Mouse (Mus musculus) Muller cell, postnatal 12 days (primary cell): ENCODE measurements around the gene Pdzd7.

ENCODE experiments used
- DNase-seq: peaks from one replicate; pipeline ENCODE4 v3.0.0-alpha.2; 2015; ENCODE audit errors: inconsistent ontology term

Gene Pdzd7

DNA sequence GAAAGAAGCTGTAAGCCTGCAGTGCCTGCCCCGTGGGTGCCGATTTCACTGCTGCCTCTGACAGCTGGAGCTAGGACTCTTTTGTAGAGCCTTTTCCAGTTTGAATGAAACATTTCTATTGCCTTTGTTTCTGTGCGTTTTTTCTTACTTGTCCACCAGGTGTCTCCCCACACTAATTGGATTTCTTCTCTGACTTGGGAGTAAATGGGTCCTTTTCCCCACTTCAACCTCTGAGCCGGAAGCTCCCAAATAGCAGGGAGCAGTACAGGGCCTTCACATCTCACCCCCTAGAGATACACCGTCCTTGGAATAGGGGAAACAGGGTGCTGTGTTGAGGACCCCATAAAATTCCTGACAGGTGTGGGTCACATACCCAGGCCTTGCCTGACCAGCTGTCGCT is 32.9 kb downstream of the Pdzd7 start:
- DNase-seq, result no peak

DNA sequence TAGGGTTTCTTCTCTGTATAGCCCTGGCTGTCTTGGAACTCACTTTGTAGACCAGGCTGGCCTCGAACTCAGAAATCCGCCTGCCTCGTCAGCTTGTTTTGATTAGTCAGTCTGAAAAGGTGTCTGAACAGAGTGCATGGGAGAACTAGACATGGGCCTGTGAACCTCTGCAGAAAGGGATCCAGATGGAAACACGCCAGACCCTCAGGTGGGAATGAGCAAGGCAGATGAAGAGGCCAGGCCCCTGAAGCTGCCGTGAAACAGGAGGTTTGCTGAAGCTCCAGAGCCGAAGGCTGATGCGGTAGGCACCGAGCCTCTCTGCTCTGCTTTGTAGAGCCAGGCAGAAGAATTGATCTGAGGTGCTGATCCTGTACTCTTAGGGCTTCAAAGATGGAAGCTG is 33.3 kb downstream of the Pdzd7 start:
- no peak for DNase-seq

DNA sequence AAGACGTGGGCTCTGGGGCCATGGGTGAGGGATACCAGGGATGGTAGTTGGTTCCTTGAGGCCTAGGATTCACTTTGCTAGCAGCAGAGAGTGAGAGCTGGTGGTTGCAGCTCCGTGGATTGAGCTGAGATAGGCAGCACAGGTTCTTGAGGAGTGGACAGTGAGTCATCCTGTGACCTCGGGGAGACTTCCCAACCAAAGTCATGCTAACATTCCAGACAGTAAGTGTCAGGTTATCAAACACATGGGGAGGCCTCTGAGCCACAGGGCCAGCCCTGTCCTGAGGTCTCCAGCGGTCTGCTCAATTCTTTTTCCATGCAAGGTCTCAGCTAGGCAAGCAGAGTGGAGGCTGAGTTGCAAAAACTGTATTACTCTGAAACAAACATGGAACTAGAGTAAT is 34.9 kb downstream of the Pdzd7 start:
- no peak for DNase-seq

DNA sequence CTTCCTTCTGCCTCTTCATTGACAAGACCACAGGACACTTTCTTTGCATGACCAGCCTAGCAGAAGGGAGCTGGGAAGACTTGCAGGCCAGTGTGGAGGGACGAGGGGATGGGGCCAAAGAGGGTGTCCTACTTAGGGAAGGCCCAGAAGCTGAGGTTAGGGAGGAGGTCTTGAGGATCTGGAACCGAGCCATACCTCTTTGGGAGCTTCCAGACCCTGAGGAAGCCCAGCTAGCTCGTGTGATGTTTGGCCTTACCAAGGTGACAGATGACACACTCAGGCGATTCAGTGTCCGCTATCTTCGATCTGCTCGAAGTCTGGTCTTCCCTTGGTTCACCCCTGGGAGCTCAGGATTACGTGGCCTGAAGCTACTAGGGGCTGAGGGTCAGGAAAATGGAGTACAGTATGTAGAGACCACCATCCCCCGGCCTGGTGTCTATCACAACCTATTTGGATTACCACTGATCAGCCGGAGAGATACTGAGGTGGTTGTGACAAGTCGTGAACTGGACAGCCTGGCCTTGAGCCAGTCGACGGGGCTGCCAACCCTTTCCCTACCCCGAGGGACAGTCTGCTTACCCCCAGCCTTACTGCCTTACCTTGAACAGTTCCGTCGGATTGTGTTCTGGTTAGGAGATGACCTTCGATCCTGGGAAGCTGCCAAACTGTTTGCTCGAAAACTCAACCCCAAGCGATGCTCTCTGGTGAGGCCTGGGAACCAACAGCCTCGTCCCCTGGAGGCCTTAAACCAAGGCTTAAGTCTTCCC is 37.9 kb downstream of the Pdzd7 start:
- no peak for DNase-seq

DNA sequence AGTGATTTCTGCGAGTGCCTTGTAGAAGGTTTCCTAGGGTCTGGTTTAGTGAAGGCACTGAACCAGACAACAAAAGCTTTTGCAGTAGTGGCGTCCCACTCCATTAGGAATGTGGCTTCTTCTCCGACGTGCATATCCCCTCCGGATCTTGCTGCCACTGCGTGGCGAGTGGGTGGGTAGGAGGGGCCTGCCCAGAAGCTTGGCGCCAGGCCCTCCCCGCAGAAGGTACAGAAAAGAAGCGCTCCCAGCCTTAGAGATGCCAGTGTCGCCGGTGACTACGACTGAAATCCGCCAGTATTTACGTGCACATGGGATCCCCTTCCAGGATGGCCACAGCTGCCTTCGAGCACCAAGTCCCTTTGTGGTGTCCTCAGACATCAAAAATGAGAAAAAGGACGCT is 38.5 kb downstream of the Pdzd7 start:
- DNase-seq, result peak; percentile 34

DNA sequence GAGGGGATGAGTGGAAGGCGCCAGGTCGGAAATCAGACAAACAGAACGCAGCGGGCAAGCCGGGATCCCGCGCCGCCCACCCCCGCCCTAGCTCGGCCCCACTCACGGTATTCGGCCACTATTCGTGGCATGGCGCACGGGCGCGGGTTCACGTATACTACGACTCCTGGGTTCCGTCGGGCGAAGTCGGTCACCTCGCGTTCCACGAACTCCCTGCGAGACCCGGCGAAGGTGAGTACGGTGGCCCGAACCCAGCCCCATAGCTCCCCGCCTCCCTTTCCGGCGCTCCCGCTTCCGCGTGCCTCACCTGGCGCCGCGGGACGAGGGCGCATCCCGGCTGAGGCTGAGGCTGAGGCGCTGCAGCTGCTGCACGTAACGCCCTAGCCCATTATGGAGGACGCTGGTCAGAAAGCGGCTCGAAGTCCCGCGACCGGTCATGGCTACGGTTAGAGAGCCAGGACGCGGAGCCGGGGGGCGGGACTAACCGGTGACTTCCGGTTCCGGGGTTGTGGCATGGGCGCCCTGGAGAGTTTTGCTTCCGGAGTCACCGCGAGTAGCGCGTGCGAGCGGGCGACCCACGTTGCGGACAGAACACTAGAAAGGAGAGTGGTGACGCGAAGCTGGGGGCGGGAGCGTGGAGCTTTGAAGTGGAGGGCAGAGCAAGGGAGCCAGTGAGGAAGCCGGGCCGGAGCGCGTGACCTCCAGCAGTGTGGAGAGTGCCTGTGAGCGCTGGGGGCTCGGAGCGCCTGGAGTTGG is 39.4 kb downstream of the Pdzd7 start, which contains the start of gene Mrpl43:
TSS of gene Mrpl43 (minus strand) at position 486 of the 756 bp plus-strand sequence.
- peak; percentile 97 for DNase-seq

DNA sequence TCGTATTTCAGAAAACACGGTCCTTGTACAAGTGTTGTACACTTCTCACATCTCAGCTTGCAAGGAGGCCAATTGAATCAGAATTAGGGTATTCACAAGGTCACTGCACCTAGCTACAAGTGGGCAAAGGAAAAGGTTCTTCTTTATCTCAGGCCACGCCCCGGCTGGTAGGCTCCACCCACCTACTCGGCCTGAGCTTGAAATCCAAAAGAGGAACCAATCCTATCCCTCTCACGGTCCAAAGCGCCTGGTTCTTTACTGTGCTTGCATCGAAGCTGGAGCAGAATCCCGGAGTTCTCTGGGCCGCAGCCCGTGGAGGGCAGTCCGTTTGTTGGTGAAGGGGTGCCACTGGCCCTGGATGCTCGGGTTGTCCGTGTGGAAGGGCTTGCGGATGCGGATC is 40.1 kb downstream of the Pdzd7 start, which contains the start of gene Twnk:
TSS of gene Twnk (plus strand) at position 220 of the 400 bp plus-strand sequence.
- peak; percentile 70 for DNase-seq

DNA sequence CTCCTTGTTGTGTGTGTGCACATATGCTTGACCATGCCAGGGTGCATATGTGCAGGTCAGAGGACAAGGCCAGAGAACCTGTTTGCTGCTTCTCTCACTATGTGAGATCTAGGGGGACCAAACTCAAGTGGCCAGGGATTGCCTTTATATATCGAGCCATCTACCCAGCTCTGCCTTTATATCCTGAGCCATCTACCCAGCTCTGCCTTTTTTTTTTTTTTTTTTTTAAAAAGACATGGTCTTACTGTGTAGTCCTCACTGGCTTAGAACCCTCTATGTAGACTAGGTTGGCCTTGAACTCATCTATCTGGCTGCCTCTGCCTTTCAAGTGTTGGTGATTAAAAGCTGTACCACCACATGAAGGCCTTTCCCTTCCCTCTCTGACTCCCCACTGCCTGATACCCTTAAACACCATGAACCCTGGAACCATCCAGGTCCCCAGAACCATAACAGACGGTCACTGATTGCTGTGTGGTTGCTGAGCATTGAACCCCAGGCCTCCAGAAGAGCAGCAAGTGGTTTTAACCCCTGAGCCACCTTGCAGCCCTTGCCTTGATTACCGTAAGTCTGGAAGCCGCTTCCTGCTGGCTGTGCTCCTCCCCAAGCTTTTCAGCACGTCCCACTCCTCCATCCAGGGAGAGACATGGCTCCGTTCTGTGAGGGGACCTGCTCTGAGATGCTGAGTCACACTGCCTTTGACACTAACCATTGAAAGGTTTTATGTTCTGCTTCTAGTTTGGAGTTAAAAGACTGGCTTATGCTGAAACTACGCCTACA is 41.6 kb downstream of the Pdzd7 start:
- DNase-seq, result no peak

DNA sequence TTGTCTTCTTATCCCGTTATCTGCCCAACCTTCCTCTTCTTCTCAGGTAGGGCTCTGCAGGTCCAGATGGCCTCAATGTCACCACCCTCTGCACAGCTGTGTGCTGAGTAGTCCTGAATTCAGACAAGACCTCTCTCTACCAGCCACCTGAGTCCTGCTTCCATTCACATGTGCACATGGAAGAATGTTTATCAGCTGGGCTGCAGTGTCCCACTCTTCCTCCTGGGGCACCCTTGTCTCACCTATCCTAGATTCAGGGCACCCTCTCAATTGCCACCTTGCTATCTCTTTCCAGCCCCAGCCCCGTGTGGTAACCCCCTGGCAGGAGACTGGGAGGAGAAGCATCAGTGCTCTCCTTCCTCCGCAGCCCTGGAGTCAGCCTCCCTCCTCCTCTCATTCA is 43.2 kb downstream of the Pdzd7 start:
- DNase-seq, result no peak

DNA sequence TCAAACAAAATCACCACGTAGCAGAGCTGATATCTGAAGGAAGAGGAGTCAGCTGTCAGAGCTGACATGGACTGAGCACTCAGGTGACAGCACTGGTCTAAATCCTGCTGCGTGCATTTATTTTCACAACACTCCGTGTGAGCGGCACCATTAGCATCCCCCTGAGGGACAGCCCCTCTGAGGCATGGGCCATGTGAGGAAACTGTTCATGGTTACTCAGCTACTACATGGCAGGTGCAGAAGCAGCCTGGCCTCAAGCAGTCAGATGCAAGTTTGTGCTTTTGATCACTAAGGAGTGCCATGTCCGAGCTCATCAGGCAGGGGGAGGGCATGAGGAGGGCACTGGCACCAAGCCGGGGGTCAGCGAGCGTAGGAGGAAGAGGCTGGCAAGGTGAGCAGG is 45.9 kb downstream of the Pdzd7 start:
- no peak for DNase-seq

DNA sequence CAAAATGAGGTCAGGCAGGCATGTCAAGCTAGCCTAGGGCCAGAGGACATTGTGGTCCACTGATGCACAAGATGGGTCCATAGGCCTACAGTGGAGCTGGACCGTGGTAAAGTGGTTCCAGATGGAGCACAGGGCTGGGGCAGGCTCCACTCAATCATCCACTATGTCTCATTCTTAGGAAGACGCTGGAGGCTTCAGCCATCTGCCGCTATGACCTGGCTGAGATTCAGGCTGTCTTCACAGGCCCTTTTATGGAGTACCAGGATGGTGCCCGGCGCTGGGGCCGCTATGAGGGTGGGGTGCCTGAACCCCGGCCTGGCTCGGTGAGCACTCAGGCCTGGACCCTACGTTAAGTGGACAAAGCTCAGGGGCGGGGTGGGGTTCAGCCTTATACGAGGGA is 47.7 kb downstream of the Pdzd7 start:
- DNase-seq, result no peak

DNA sequence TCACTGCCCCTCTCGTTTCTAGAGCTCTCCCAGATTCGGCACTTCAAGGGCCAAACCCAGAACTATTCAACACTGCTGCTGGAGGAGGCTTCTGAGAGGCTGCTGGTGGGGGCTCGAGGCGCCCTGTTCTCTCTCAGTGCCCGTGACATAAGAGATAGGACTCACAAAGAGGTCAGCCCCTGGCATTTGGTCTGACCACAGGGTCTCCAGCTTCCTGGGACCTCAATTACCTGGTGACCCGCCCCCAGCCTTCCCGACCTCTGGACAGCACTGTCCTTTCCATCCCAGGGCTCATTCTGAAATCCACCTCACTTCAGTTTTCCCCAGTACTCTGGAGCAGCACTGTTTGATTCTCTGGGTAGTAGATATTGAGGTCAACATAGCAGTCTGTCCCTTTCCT is 52.8 kb downstream of the Pdzd7 start:
- DNase-seq, result no peak

DNA sequence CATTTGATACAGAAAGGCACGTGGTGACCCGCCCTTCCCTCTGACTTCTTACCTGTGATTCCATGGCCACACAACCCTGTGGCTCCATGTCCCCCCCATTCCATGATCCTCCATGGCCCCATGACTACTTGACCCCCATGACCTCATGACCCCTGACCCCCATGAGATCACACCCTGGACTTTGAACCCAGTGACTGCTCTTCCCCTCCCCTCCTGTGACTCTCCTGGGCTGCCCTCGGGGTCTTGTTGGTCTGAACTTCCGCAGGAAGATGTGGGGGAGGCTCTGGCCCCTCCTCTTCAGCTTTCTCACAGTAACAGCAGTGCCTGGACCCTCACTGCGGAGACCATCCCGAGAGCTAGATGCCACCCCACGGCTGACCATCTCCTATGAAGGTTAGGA is 53.3 kb downstream of the Pdzd7 start:
- DNase-seq, result no peak

DNA sequence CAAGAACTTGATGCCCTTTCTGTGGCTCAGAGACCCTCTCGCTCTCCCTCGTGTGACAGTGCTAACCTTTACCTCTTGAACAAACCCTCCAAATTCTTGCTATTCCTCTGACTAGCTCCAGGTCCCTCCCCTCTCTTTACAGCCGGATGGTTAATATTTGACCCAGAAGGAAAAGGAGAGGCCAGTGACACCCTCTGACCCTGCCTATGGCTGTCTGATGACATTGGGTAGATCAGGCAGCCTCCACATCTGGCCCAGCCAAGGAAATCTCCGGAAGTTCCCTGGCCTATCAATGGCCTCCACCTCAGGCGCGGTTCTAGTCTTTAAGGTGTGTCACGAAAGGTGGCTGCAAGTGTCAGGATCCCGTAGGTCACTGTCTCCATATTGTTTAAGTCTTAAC is 54.5 kb downstream of the Pdzd7 start:
- no peak for DNase-seq

DNA sequence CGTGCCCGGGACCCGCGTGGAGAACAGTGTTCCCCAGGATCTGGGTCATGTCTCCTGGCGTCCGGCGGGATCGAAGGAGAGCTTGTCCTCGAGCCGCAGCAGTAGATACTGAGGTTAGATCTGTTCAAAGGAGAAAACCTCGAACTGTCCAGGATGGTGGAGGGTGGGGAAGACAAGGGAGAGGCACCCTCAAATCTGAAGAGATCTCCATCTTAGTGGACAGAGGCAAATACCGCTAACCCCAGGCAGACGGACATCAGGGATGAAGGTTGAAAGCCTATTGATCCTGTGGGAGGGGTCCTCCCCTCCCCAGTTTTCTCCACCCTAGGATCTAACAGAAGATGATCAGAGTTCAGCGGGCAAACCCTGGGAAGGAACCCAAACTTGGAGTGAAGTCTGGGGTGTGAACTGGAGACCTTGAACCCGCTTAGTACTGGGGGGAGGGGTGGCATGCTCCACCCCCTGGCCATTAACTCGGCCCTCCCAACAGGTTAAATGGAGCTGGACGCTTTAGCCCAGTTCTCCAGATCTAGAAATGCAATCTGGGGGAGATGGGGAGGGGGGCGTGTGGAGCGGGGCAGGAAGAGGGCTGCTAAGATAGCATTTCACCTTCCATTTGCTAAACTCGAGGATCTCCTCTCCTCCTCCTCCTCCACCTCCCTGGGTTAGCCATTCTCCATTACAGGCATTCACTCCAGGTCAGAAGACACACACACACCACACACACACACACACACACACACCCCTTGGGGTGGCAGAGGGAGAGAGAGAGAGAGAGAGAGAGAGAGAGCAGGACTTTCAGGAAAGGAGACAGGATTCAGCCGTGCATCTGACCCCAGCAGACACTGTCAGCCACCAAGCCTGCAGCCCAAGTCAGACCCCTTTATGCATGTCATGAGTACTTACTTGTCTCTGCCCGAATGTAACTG is 55.7 kb downstream of the Pdzd7 start:
- no peak for DNase-seq

DNA sequence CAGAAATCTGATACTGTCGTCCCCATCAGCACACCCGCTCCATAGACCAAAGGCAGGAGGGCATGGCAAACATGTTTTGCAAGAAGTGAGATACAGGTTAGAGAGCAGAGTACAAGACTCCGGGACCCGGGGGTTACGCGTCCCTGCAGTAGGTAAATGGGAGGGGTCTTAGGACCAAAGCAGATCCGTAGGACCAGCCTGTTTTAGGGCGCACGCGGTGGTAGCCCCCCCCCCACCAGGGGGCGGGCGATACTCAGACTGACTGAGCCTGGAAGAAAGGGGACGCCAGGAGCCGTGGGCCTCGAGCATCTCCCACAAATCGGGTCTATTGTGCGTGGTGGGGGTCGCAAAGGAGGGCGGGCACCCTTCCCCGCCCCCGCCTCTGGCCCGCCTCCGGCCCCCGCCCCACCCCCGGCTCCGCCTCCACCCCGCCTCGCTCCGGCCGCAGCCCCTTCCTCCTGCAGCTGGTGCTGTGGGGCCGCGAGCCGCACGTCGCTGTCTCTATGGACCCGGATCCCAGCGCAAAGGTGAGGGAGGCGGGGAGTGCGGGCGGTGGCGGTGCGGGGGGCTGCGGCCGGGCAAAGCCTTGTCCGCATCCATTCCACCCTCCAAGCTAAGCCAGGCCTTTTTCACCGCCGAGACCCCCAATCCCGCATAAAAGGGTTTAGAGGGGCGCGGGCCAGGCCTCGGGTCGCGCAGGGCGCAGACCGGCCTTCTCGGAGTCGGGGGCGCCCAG is 56.5 kb downstream of the Pdzd7 start, which contains the start of gene Sema4g:
TSS of gene Sema4g (plus strand) at position 271 of the 736 bp plus-strand sequence.
- DNase-seq, result peak; percentile 42

DNA sequence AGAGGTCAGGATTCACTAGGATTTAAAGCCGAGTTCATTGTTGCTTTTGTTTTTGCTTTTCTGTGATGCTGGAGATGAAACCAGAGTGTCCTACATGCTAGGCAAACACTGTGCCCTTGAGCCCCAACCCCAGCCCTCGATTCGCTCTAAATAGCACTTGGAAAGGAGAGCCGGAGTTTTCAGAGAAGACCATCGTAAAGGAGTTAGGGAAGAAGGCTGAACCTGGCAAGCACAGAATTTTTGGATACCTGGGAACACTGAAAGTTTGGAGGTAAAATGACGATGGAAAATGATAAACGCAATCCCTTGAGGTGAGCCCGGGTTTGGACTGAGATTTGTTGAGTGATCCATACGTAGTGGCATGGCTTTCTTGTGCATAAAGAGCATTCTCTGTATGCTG is 57.2 kb downstream of the Pdzd7 start:
- DNase-seq, result no peak

DNA sequence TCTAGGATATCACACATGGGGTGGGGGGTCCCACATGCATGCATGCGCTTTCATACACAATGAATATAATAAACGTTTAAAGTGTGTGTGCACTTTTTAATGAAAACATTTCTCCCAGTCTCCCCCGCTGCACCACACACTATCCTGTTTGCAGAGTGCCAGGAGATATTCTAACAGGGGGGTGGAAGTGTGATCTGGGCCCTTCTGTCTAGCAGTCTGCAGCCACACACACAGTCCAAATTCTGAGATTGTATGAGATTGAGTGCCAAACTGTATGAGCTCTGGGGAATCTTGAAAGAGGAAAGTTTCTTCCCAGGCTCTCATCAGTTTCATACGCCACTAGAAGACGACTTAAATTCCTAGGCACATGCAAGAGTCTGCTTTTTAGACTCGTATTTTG is 57.7 kb downstream of the Pdzd7 start:
- DNase-seq, result no peak

DNA sequence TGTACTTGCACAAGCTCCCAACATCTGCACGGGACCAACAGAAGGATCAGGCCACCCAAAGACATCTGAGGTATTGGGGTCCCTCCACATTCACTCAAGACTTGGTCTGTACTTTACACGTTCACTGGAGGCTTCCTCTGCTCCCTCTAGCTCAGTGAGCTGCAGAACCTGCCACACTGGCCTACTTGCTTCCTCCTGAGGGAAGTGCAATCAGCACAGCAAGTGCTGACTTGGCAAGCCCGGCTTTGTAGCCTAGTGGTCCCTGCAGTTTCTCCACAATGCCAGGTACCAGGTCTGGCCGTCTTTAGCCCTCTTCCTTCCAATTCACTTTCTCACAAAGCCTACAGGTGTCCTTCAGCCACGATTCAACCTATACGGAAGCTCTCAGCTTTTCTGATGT is 58.5 kb downstream of the Pdzd7 start:
- DNase-seq, result no peak

DNA sequence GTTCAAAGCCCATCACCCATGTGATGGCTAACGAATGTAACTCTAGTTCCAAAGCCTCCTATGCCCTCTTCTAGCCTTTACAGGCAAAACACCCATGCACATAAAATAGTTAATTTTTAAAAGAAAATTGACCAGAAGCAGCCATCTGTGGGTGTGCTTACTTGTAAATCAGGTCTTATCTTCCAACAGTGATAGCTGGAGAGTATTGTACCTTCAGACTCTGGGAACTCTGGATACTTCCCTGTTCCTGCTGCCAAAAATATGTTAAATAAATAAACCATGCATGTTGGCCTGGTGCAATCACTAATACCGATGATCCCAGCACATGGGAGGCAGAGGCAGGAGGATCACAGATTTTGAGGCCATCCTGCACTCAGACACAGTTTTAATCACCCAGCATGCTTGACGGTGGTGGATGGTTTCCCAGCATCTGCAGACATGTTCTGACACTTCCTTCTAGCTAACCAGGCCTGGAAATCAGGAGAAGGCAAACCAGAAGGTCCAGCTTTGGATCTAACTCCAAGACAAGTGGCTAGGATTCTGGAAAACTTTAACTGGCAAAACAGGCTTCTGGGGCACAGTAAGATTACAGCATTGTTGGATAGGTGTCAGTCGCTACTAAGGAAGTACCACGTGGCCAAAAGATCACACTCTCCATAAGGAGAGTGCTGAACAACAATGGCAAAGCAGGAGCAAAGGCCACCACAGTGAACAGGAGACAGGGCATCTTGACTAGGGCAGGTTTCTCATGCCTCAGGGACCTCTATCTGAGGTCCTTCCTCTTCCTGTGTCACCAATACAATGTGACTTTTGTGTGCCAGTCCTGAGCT is 60.1 kb downstream of the Pdzd7 start:
- no peak for DNase-seq
